Mouse (Mus musculus) fat pad, adult 2 months (tissue): ENCODE measurements around the gene Gpr63.
"Not testable (repeated sequence)": the region's sequence is repeated elsewhere in the genome, so short reads cannot be mapped to it uniquely, and the experiment has no call there.

Source experiments
- DNase-seq: peaks from one replicate; pipeline ENCODE4 v3.0.0-alpha.2; 2011; ENCODE audit warnings: low read depth, low spot score; ENCODE audit errors: extremely low read depth

Gpr63 gene

DNA sequence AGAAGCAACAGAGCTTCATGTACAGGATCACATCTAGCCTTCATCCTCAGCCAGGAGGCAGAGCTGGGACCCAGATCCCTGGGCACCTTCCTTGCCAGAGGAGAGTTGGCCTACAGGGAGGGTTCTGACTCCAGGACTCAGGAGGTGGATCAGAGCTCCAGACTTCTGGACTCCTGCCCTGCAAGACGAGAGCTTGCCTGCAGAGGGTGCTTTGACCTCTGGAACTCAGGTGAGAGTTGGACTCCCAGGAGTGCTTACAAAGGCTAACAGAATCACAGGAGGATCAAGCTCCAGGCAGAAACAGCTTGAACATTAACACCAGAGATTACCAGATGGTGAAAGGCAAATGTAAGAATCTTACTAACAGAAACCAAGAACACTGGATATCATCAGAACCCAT, 89.3 kb downstream of the Gpr63 start:
- DNase-seq = not testable (repeated sequence)
